21 mouse cellular contexts compared by ENCODE assay signal in genomic region chr15:32311287-32311686, GRCm38 (mm10).
DNase-seq lines count a peak whose midpoint lies in the region; ATAC-seq and TF ChIP-seq lines count a peak whose summit lies in the region.
"Had no signal": no experiment of that assay in that cellular context is flagged by ENCODE, and none has a peak within 500 bp of the region (broad histone marks: within the 10 kb centered on the region; RNA-seq: fewer than 3 reads in every experiment).

No protein-coding gene starts in this region.

- no peak for TF ChIP-seq EP300 in heart, adult 2 months (IDR thresholded peaks at IDR 0.05; ENCODE audit: insufficient read depth, low read depth, low read length)

- TF ChIP-seq CTCF in kidney, postnatal 0 days (IDR thresholded peaks at IDR 0.05; ENCODE audit: low read depth) = no peak
- TF ChIP-seq CTCF in midbrain, postnatal 0 days (IDR thresholded peaks at IDR 0.05) = no peak
- no peak for TF ChIP-seq CTCF in heart, adult 2 months (IDR thresholded peaks at IDR 0.05)

- H3K9me3 ChIP-seq in kidney, postnatal 0 days (replicated peaks; ENCODE audit: low read length) = no peaks in the 10 kb centered on the region
- H3K9me3 ChIP-seq in kidney, embryonic 16.5 days (ENCODE audit: low read length) = no peaks in the 10 kb centered on the region
- no peaks in the 10 kb centered on the region for H3K9me3 ChIP-seq in midbrain, embryonic 15.5 days
- H3K9me3 ChIP-seq in midbrain, postnatal 0 days (ENCODE audit: low read length) = no peaks in the 10 kb centered on the region
- H3K9me3 ChIP-seq in neural tube, embryonic 14.5 days (ENCODE audit: control insufficient read depth, low read length) = no peaks in the 10 kb centered on the region
- H3K9me3 ChIP-seq: forebrain, embryonic 10.5 days; forebrain, embryonic 13.5 days; hindbrain, embryonic 12.5 days had no signal

- ATAC-seq in kidney, postnatal 0 days (replicated peaks; ENCODE audit: low FRiP score, low read depth) = no peak
- ATAC-seq in kidney, embryonic 16.5 days (ENCODE audit: low FRiP score, low TSS enrichment) = no peak
- ATAC-seq in midbrain, embryonic 15.5 days (replicated peaks) = peak; percentile 72
- no peak for ATAC-seq in midbrain, postnatal 0 days (ENCODE audit: low FRiP score)
- ATAC-seq in neural tube, embryonic 14.5 days (ENCODE audit: low read depth) = peak; percentile 74
- ATAC-seq: CD4-positive, CD25-positive, alpha-beta regulatory T cell, adult 4 months; forebrain, embryonic 13.5 days; forebrain, embryonic 16.5 days had no signal

- WGBS in kidney, postnatal 0 days = 34% methylated on average over 8 of the region's 8 CpGs
- 41% methylated on average over 8 of the region's 8 CpGs for WGBS in kidney, embryonic 16.5 days
- 59% methylated on average over 8 of the region's 8 CpGs for WGBS in midbrain, embryonic 15.5 days
- WGBS in midbrain, postnatal 0 days = 50% methylated on average over 8 of the region's 8 CpGs
- 42% methylated on average over 8 of the region's 8 CpGs for WGBS in neural tube, embryonic 14.5 days
- WGBS in heart, adult 2 months = 88% methylated on average over 8 of the region's 8 CpGs

- DNase-seq in kidney, postnatal 0 days (ENCODE audit: low spot score) = peak; percentile 50
- DNase-seq in midbrain, postnatal 0 days (ENCODE audit: low spot score) = no peak
- DNase-seq in retina, embryonic 14.5 days (ENCODE audit: low spot score) = peak; percentile 24
- no peak for DNase-seq in heart, adult 2 months
- DNase-seq in thymus, adult 18-20 months = no peak
- DNase-seq: adrenal gland, adult 2 months; adrenal gland, postnatal 14 days; cerebellum, adult 11-12 months; cerebellum, adult 8-10 months; cerebellum, postnatal 10 days; gastrocnemius, postnatal 10 days; gastrocnemius, postnatal 36 days had no signal

- no peak overlapping the region for H3K4me2 ChIP-seq in kidney, postnatal 0 days (ENCODE audit: low read length)
- H3K4me2 ChIP-seq in kidney, embryonic 16.5 days (replicated peaks; ENCODE audit: low read depth, low read length) = no peak overlapping the region
- no peak overlapping the region for H3K4me2 ChIP-seq in midbrain, embryonic 15.5 days
- no peak overlapping the region for H3K4me2 ChIP-seq in midbrain, postnatal 0 days (ENCODE audit: low read depth, low read length, poor library complexity, severe bottlenecking)
- no peak overlapping the region for H3K4me2 ChIP-seq in neural tube, embryonic 14.5 days (ENCODE audit: low read depth, low read length)
- H3K4me2 ChIP-seq: forebrain, embryonic 13.5 days; heart, embryonic 11.5 days; hindbrain, embryonic 12.5 days had no signal

- H3K9ac ChIP-seq in kidney, postnatal 0 days (ENCODE audit: low read depth, low read length) = no peak overlapping the region
- H3K9ac ChIP-seq in kidney, embryonic 16.5 days (replicated peaks; ENCODE audit: low read length) = no peak overlapping the region
- H3K9ac ChIP-seq in midbrain, embryonic 15.5 days = no peak overlapping the region
- H3K9ac ChIP-seq in midbrain, postnatal 0 days (replicated peaks; ENCODE audit: low read length, poor library complexity, severe bottlenecking) = no peak overlapping the region
- H3K9ac ChIP-seq in neural tube, embryonic 14.5 days (replicated peaks; ENCODE audit: low read depth, low read length) = no peak overlapping the region
- H3K9ac ChIP-seq in heart, adult 2 months (ENCODE audit: low read depth, low read length) = no peak overlapping the region
- H3K9ac ChIP-seq: forebrain, embryonic 13.5 days; hindbrain, embryonic 12.5 days had no signal

- H3K79me2 ChIP-seq in heart, adult 2 months (replicated peaks; ENCODE audit: control insufficient read depth, insufficient read depth, low read length) = no peaks in the 10 kb centered on the region

- H3K36me3 ChIP-seq in kidney, postnatal 0 days (ENCODE audit: insufficient read depth, low read length) = no peaks in the 10 kb centered on the region
- H3K36me3 ChIP-seq in kidney, embryonic 16.5 days (ENCODE audit: insufficient read depth, low read length) = no peaks in the 10 kb centered on the region
- H3K36me3 ChIP-seq in midbrain, embryonic 15.5 days (replicated peaks) = no peaks in the 10 kb centered on the region
- H3K36me3 ChIP-seq in midbrain, postnatal 0 days (ENCODE audit: insufficient read depth, low read length) = no peaks in the 10 kb centered on the region
- no peaks in the 10 kb centered on the region for H3K36me3 ChIP-seq in neural tube, embryonic 14.5 days (ENCODE audit: control insufficient read depth, insufficient read depth, low read length)
- no peaks in the 10 kb centered on the region for H3K36me3 ChIP-seq in heart, adult 2 months (ENCODE audit: control insufficient read depth, insufficient read depth, low read length)
- H3K36me3 ChIP-seq: forebrain, embryonic 10.5 days; hindbrain, embryonic 12.5 days had no signal

- H3K27ac ChIP-seq in kidney, postnatal 0 days = no peak overlapping the region
- no peak overlapping the region for H3K27ac ChIP-seq in kidney, embryonic 16.5 days (ENCODE audit: low read length)
- H3K27ac ChIP-seq in midbrain, embryonic 15.5 days = 0 out of 2 replicates have a peak overlapping the region, but pooled peaks have one; percentile 11
- no peak overlapping the region for H3K27ac ChIP-seq in midbrain, postnatal 0 days (ENCODE audit: low read depth, low read length)
- H3K27ac ChIP-seq in neural tube, embryonic 14.5 days (ENCODE audit: low read depth, low read length) = no peak overlapping the region
- no peak overlapping the region for H3K27ac ChIP-seq in heart, adult 2 months
- H3K27ac ChIP-seq: forebrain, embryonic 10.5 days; forebrain, embryonic 13.5 days; hindbrain, embryonic 12.5 days had no signal

- no peak overlapping the region for H3K4me3 ChIP-seq in kidney, postnatal 0 days (replicated peaks; ENCODE audit: low read depth, low read length)
- H3K4me3 ChIP-seq in kidney, embryonic 16.5 days (ENCODE audit: low read length) = no peak overlapping the region
- H3K4me3 ChIP-seq in midbrain, embryonic 15.5 days = no peak overlapping the region
- H3K4me3 ChIP-seq in midbrain, postnatal 0 days (ENCODE audit: low read depth, low read length) = no peak overlapping the region
- no peak overlapping the region for H3K4me3 ChIP-seq in neural tube, embryonic 14.5 days (ENCODE audit: low read depth, low read length)
- no peak overlapping the region for H3K4me3 ChIP-seq in heart, adult 2 months
- H3K4me3 ChIP-seq: forebrain, embryonic 10.5 days; forebrain, embryonic 13.5 days; hindbrain, embryonic 12.5 days had no signal

- peaks cover 9% of the 10 kb centered on the region; the same call in 1 of the 2 replicates for H3K4me1 ChIP-seq in kidney, postnatal 0 days (replicated peaks; ENCODE audit: insufficient read depth, low read length)
- H3K4me1 ChIP-seq in kidney, embryonic 16.5 days (ENCODE audit: insufficient read depth, low read length) = peaks cover 15% of the 10 kb centered on the region
- no peaks in the 10 kb centered on the region for H3K4me1 ChIP-seq in midbrain, embryonic 15.5 days
- no peaks in the 10 kb centered on the region for H3K4me1 ChIP-seq in midbrain, postnatal 0 days (ENCODE audit: insufficient read depth, low read length)
- no peaks in the 10 kb centered on the region for H3K4me1 ChIP-seq in neural tube, embryonic 14.5 days (ENCODE audit: control insufficient read depth, insufficient read depth, low read length)
- peaks cover 2% of the 10 kb centered on the region for H3K4me1 ChIP-seq in heart, adult 2 months (ENCODE audit: control insufficient read depth, insufficient read depth, low read length)
- H3K4me1 ChIP-seq: hindbrain, embryonic 12.5 days had no signal

- TF ChIP-seq POLR2A in heart, adult 2 months (IDR thresholded peaks at IDR 0.05; ENCODE audit: insufficient read depth, low read depth, low read length) = no peak

- no peaks in the 10 kb centered on the region for H3K27me3 ChIP-seq in kidney, postnatal 0 days (ENCODE audit: insufficient read depth, low read length)
- no peaks in the 10 kb centered on the region for H3K27me3 ChIP-seq in kidney, embryonic 16.5 days (ENCODE audit: insufficient read depth, low read length)
- H3K27me3 ChIP-seq in midbrain, embryonic 15.5 days (replicated peaks) = no peaks in the 10 kb centered on the region
- H3K27me3 ChIP-seq in midbrain, postnatal 0 days (ENCODE audit: insufficient read depth, low read length) = no peaks in the 10 kb centered on the region
- H3K27me3 ChIP-seq in neural tube, embryonic 14.5 days (ENCODE audit: control insufficient read depth, insufficient read depth, low read length) = no peaks in the 10 kb centered on the region
- H3K27me3 ChIP-seq in heart, adult 2 months (ENCODE audit: control insufficient read depth, insufficient read depth, low read length) = no peaks in the 10 kb centered on the region
- H3K27me3 ChIP-seq: forebrain, embryonic 13.5 days; hindbrain, embryonic 12.5 days had no signal

- intact Hi-C loops in heart, adult 2 months (cut with DNase I) = no loop called here

Comparison
In these comparisons a context has a peak if more than half of its experiments do, and no peak if none do; other contexts are left out.
1. ATAC-seq: peak in midbrain, embryonic 15.5 days (single experiment) and neural tube, embryonic 14.5 days (single experiment); none in kidney, postnatal 0 days (single experiment), kidney, embryonic 16.5 days (single experiment) and midbrain, postnatal 0 days (single experiment).
2. DNase-seq: peak in kidney, postnatal 0 days (single experiment) and retina, embryonic 14.5 days (single experiment); none in midbrain, postnatal 0 days (single experiment), heart, adult 2 months (0 of 2) and thymus, adult 18-20 months (0 of 2).